Mouse (Mus musculus) intestine, embryonic 15.5 days (tissue): Measurements from ENCODE around the gene Fam186b. TPM values are rescaled to one million over a fixed set of nuclear protein-coding genes. Genes with fewer than 3 reads are reported as not detected.
"Not testable (repeated sequence)": the region's sequence is repeated elsewhere in the genome, so short reads cannot be mapped to it uniquely, and the experiment has no call there.

Experiments
- ATAC-seq: fragments of 200-750 bp; cut with Nextera tagmentation; 2 replicates; pipeline ENCODE4 v1.8.0; 2017; ENCODE audit warnings: moderate TSS enrichment, moderate library complexity
- H3K27ac ChIP-seq: fragments of 300-500 bp; sonication (generic); 2 replicates; pipeline ENCODE4 v1.5.1; 2015; ENCODE audit warnings: mild to moderate bottlenecking, inconsistent platforms
- H3K27me3 ChIP-seq: fragments of 300-500 bp; sonication (generic); replicated peaks from 2 replicates; pipeline ENCODE4 v1.6.1; 2015; ENCODE audit warnings: inconsistent platforms
- H3K36me3 ChIP-seq: fragments of 300-500 bp; sonication (generic); 2 replicates; pipeline ENCODE4 v1.6.1; 2015; ENCODE audit warnings: inconsistent platforms
- H3K4me1 ChIP-seq: fragments of 300-500 bp; sonication (generic); replicated peaks from 2 replicates; pipeline ENCODE4 v1.6.1; 2015; ENCODE audit warnings: inconsistent platforms
- H3K4me2 ChIP-seq: fragments of 300-500 bp; sonication (generic); replicated peaks from 2 replicates; pipeline ENCODE4 v1.6.1; 2015; ENCODE audit warnings: mild to moderate bottlenecking, inconsistent platforms
- H3K4me3 ChIP-seq: fragments of 300-500 bp; sonication (generic); replicated peaks from 2 replicates; pipeline ENCODE4 v1.5.1; 2015; ENCODE audit warnings: inconsistent platforms
- H3K9ac ChIP-seq: fragments of 300-500 bp; sonication (generic); 2 replicates; pipeline ENCODE4 v1.6.1; 2015; ENCODE audit warnings: inconsistent platforms
- H3K9me3 ChIP-seq: fragments of 300-500 bp; sonication (generic); 2 replicates; pipeline ENCODE4 v1.6.1; 2016; ENCODE audit warnings: inconsistent platforms
- WGBS: fragments of 180-500 bp; shearing (Covaris S2); methylation state at CpG from one replicate; pipeline ENCODE4 v1.1.7; 2015; 5-methylcytosine and 5-hydroxymethylcytosine counted together
- polyA plus RNA-seq: library from polyadenylated mRNA; unstranded; fragments of >200 nt; fragmentation: Nextera tagmentation; extraction: Ambion mirVana; gene quantifications from 2 replicates; pipeline ENCODE4 v1.2.1, GENCODE M21; 2015

Fam186b gene
- polyA plus RNA-seq, 1 experiment from 2014 or later = 0.18 TPM

DNA sequence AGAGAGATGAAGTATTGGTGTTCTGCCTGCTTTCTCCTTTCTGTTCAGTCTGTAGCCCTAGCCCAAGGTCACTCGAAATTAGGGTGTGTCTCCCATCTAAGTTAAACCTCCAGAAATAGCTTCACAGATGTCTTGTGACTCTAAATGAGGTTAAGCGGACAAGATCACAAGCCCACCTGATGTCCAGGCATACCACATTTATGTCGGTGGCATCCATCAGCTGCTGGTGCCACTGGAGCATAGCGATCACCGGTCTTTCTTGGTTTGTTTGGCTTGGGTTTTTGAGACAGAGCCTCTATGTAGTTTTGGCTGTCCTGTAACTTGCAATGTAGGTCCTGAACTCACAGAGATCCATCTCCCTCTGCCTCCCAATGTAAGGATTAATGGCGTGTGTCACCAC lies 41.9 kb downstream of the Fam186b start:
- Histone ChIP-seq H3K27me3 (no peaks in the 10 kb centered on the region), H3K9ac (no peak overlapping the region), H3K36me3 (no peaks in the 10 kb centered on the region), H3K4me3 (no peak overlapping the region), H3K4me1 (0 out of 2 replicates have a peak, but pooled peaks cover 13% of the 10 kb centered on the region), H3K9me3 (no peaks in the 10 kb centered on the region), H3K27ac (no peak overlapping the region), H3K4me2 (no peak overlapping the region)
- WGBS = 90% methylated on average over 6 of the region's 6 CpGs
- ATAC-seq = no peak

DNA sequence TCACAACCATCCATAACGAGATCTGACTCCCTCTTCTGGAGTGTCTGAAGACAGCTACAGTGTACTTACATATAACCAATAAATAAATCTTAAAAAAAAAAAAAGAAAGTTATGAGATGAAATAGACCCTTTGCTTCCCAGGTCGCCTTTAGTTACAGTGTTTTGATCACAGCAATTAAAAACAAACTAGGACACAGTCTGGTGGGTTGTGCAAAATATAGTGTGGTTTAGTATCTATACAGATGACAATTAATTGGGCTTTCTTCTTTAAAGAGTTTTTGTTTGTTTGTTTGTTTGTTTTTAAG lies 42.6 kb downstream of the Fam186b start:
- 0 out of 2 replicates have a peak, but pooled peaks cover 13% of the 10 kb centered on the region for H3K4me1 ChIP-seq
- not testable (repeated sequence) for H3K36me3 ChIP-seq, H3K27ac ChIP-seq, H3K4me3 ChIP-seq, H3K9ac ChIP-seq, H3K9me3 ChIP-seq, H3K27me3 ChIP-seq, ATAC-seq
- H3K4me2 ChIP-seq = peak overlapping the region; percentile 78
- WGBS = 34% methylated on average over 2 of the region's 2 CpGs

- 3% methylated on average over 22 of the region's 22 CpGs for WGBS
- Histone ChIP-seq H3K36me3 (no peaks in the 10 kb centered on the region), H3K9ac (peak overlapping the region; percentile 60)
These were observed 43.1 kb downstream of the Fam186b start for GRCm38 (mm10) chr15:99252381-99253174.

GRCm38 (mm10) chr15:99251626-99252380 lies 43.9 kb downstream of the Fam186b start, which contains the start of gene Mcrs1:
Gene Mcrs1 (minus strand): TSS chr15:99251961.
- WGBS = under 1% methylated on average over 52 of the region's 52 CpGs
- no peaks in the 10 kb centered on the region for H3K27me3 ChIP-seq

More at GRCm38 (mm10) chr15:99252381-99253174, 43.1 kb downstream of the Fam186b start:
- peak; percentile 61 for ATAC-seq
- H3K4me2 ChIP-seq = peak overlapping the region; percentile 78
- 0 out of 2 replicates have a peak, but pooled peaks cover 13% of the 10 kb centered on the region for H3K4me1 ChIP-seq
- H3K4me3 ChIP-seq = peak overlapping the region; percentile 61
- no peaks in the 10 kb centered on the region for H3K9me3 ChIP-seq
- peak overlapping the region; percentile 96 for H3K27ac ChIP-seq
- no peaks in the 10 kb centered on the region for H3K27me3 ChIP-seq

DNA sequence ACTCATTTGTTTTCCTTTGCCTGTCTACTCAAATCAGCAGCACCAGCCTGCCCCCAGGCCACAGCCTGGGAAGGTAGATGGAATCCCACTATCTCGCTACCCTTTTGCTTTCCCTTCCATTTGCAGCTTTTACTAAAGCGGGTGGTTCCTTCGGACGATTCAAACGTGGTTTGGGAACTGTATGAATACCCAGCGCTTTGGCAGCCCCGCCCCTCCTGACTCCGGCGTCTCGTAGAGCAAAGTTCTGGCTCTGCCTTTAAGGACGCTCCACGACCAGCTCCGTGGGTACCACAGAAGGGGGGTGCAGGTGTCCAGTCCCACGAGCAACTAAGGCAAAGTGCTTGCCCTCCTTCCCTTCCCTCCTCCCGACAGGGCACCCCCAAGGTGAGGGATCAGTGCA lies 44.6 kb downstream of the Fam186b start:
- H3K9ac ChIP-seq = peak overlapping the region; percentile 50
- peak; percentile 21; the same call in 1 of the 2 replicates for ATAC-seq

More at GRCm38 (mm10) chr15:99251626-99252380, 43.9 kb downstream of the Fam186b start, which contains the start of gene Mcrs1:
- peak within 1 kb of the TSS; percentile 78 for H3K4me2 ChIP-seq
- no peaks in the 10 kb centered on the region for H3K36me3 ChIP-seq
- peak within 1 kb of the TSS; percentile 61 for H3K4me3 ChIP-seq
- H3K27ac ChIP-seq = peak within 1 kb of the TSS; percentile 96
- H3K9me3 ChIP-seq = no peaks in the 10 kb centered on the region
- 0 out of 2 replicates have a peak, but pooled peaks cover 13% of the 10 kb centered on the region for H3K4me1 ChIP-seq
- peak; percentile 95 for ATAC-seq
- peak within 1 kb of the TSS; percentile 60 for H3K9ac ChIP-seq

GRCm38 (mm10) chr15:99249938-99250337 lies 45.8 kb downstream of the Fam186b start:
- WGBS = 93% methylated on average over 11 of the region's 11 CpGs
- H3K27ac ChIP-seq = no peak overlapping the region

More for the DNA sequence above, 44.6 kb downstream of the Fam186b start:
- not testable (repeated sequence) for H3K27me3 ChIP-seq, H3K36me3 ChIP-seq, H3K9me3 ChIP-seq
- Histone ChIP-seq H3K4me1 (0 out of 2 replicates have a peak, but pooled peaks cover 13% of the 10 kb centered on the region), H3K4me2 (peak overlapping the region; percentile 78), H3K4me3 (peak overlapping the region; percentile 61), H3K27ac (0 out of 2 replicates have a peak overlapping the region, but pooled peaks have one; percentile 40)
- under 1% methylated on average over 14 of the region's 15 CpGs for WGBS

DNA sequence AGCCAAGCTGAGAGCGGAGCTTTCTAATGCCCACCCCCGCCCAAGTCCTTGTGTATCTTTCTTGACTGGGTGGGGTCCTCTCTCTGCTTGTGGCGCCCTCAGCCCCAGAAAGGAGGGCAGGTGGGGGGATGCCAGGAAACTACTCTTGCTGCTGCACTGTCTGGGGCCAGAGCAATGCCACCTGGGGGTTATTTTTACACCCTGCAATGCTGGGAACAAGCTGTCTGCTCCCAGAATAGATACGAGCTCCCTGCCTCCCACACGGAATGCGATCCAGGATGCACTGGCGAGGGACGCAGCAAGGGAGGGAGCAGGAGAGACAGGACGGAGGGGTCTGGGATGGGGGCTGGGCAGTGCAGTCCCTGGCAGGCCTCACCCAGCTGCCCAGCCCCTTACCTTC lies 46.7 kb downstream of the Fam186b start:
- no peak overlapping the region for H3K4me3 ChIP-seq
- peaks cover 12% of the 10 kb centered on the region; the same call in 1 of the 2 replicates for H3K36me3 ChIP-seq
- H3K4me1 ChIP-seq = 0 out of 2 replicates have a peak, but pooled peaks cover 5% of the 10 kb centered on the region
- WGBS = 78% methylated on average over 9 of the region's 9 CpGs
- H3K9me3 ChIP-seq = no peaks in the 10 kb centered on the region
- no peak overlapping the region for H3K9ac ChIP-seq
- no peaks in the 10 kb centered on the region for H3K27me3 ChIP-seq
- ATAC-seq = no peak
- H3K4me2 ChIP-seq = no peak overlapping the region
- no peak overlapping the region for H3K27ac ChIP-seq

More at GRCm38 (mm10) chr15:99249938-99250337, 45.8 kb downstream of the Fam186b start:
- Histone ChIP-seq H3K36me3 (peaks cover 8% of the 10 kb centered on the region; the same call in 1 of the 2 replicates), H3K4me3 (no peak overlapping the region), H3K9me3 (no peaks in the 10 kb centered on the region), H3K9ac (no peak overlapping the region), H3K4me2 (no peak overlapping the region), H3K4me1 (0 out of 2 replicates have a peak, but pooled peaks cover 13% of the 10 kb centered on the region), H3K27me3 (no peaks in the 10 kb centered on the region)
- ATAC-seq = no peak

DNA sequence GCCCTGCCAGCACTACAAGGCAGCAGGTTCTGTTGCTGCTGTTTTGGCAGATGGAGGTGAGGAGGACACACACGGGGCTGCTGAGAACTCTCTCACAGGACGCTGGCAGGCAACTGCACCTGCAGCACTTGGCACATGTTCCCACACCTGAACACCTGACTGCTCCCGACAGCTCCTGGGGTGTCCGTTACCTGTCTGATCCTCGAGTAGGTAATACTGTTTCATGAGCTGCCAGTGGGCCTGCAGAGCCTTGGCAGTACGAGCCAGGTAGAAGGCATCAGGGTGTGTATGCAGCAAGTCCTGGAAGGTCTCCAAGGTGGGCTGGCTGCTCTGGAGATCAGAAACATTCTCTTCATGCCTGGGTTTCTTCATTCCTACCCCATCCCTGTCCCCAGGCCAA lies 49.0 kb downstream of the Fam186b start:
- not testable (repeated sequence) for ATAC-seq, H3K27me3 ChIP-seq, H3K4me3 ChIP-seq, H3K9ac ChIP-seq, H3K4me2 ChIP-seq, H3K27ac ChIP-seq, H3K9me3 ChIP-seq, H3K4me1 ChIP-seq
- peaks cover 26% of the 10 kb centered on the region for H3K36me3 ChIP-seq
- WGBS = 75% methylated on average over 6 of the region's 6 CpGs

DNA sequence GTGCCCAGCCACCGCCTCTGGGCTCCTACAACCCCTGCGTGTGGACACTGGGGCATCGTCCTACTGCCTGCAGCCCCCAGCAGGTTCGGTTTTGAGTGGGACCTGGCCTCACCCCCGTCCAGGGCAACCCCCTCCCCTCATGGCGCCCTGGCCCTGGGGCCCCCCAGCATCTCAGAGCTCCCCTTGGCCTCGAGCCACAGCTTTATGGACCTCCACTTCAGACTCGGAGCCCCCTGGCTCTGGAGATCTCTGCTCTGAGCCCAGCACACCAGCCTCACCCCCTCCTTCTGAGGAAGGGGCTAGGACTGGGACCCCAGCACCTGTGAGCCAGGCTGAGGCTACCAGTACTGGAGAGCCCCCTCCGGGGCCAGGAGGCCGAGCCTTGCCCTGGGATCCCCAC lies 53.6 kb downstream of the Fam186b start:
- WGBS = 90% methylated on average over 10 of the region's 10 CpGs
- H3K9ac ChIP-seq = no peak overlapping the region
- H3K36me3 ChIP-seq = peaks cover 28% of the 10 kb centered on the region
- H3K4me3 ChIP-seq = no peak overlapping the region
- ATAC-seq = 0 out of 2 replicates have a peak, but pooled peaks have one; percentile 18
- no peaks in the 10 kb centered on the region for H3K9me3 ChIP-seq
- H3K27ac ChIP-seq = no peak overlapping the region
- no peaks in the 10 kb centered on the region for H3K4me1 ChIP-seq
- no peaks in the 10 kb centered on the region for H3K27me3 ChIP-seq
- H3K4me2 ChIP-seq = no peak overlapping the region

DNA sequence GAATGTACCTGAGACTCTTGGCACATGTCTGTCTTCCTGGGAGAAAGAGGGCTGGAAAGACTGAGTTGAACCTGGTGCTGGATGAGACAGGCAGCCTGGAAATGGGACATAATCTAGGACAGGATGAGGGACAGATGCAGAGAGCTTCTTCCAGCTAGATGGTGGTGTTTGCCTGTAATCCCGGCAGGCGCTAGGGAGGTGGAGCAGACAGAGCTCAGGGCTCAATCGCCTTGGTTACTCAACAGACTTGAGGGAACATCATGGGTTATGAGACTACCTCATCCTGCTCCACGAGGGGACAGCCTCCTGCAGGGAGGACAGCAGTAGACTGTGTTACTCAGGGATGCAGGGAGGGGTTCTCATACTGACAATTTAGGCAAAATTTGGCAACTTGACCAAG lies 54.4 kb downstream of the Fam186b start:
- H3K36me3 ChIP-seq = peaks cover 23% of the 10 kb centered on the region
- H3K27me3 ChIP-seq = no peaks in the 10 kb centered on the region
- H3K4me2 ChIP-seq = no peak overlapping the region
- H3K4me1 ChIP-seq = no peaks in the 10 kb centered on the region
- no peaks in the 10 kb centered on the region for H3K9me3 ChIP-seq
- WGBS = 65% methylated on average over 4 of the region's 4 CpGs
- H3K27ac ChIP-seq = no peak overlapping the region
- ATAC-seq = no peak
- no peak overlapping the region for H3K9ac ChIP-seq
- H3K4me3 ChIP-seq = no peak overlapping the region

DNA sequence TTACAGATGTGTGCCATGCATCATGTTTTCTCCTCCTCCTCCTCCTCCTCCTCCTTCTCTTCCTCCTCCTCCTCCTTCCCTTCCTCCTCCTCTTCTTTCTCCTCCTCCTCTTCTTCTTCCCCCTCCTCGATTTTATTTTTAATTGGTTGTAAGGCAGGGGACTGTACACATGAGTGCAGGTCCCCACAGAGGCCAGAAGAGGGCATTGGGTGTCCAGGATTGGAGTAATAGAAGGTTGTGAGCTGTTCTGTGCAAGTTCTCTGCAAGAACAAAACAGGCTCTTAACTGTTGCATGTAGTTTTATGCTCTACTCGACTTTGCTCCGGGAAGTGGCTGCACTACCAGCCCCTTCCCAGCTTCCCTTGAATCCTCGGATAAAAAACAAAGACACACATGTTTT lies 55.6 kb downstream of the Fam186b start:
- Histone ChIP-seq H3K4me3 (no peak overlapping the region), H3K27me3 (no peaks in the 10 kb centered on the region), H3K9me3 (no peaks in the 10 kb centered on the region), H3K9ac (no peak overlapping the region), H3K36me3 (peaks cover 20% of the 10 kb centered on the region), H3K27ac (no peak overlapping the region), H3K4me2 (no peak overlapping the region), H3K4me1 (no peaks in the 10 kb centered on the region)
- WGBS = 80% methylated on average over 4 of the region's 4 CpGs
- ATAC-seq = no peak

GRCm38 (mm10) chr15:99238006-99238405 lies 57.7 kb downstream of the Fam186b start:
- H3K4me1 ChIP-seq = 0 out of 2 replicates have a peak, but pooled peaks cover 3% of the 10 kb centered on the region
- WGBS = 66% methylated on average over 11 of the region's 11 CpGs
- no peak for ATAC-seq

More at GRCm38 (mm10) chr15:99238006-99238405, 57.7 kb downstream of the Fam186b start:
- Histone ChIP-seq H3K9ac (no peak overlapping the region), H3K36me3 (peaks cover 9% of the 10 kb centered on the region), H3K27me3 (peaks cover 4% of the 10 kb centered on the region; the same call in 1 of the 2 replicates), H3K4me2 (no peak overlapping the region), H3K27ac (no peak overlapping the region), H3K4me3 (no peak overlapping the region), H3K9me3 (no peaks in the 10 kb centered on the region)
